Mouse (Mus musculus): ENCODE data around the gene Ms4a10. TPM values are rescaled to one million over a fixed set of nuclear protein-coding genes. Genes with fewer than 3 reads are reported as not detected.
A peak's percentile ranks its signal among the peaks of the same experiment; 100 is the strongest.

The Ms4a10 gene
- 10 to 100 TPM in 1 of 2 experiments, under 1 TPM in 1; 0.51 to 25.4 TPM for total RNA-seq (2021)
- long read RNA-seq, experiment 1, result 0 reads
- long read RNA-seq, experiment 2, partial matches to known transcripts, result 9 of 29 reads
- long read RNA-seq, experiment 2, other reads (novel, unspliced or antisense), result 18 of 29 reads

DNA sequence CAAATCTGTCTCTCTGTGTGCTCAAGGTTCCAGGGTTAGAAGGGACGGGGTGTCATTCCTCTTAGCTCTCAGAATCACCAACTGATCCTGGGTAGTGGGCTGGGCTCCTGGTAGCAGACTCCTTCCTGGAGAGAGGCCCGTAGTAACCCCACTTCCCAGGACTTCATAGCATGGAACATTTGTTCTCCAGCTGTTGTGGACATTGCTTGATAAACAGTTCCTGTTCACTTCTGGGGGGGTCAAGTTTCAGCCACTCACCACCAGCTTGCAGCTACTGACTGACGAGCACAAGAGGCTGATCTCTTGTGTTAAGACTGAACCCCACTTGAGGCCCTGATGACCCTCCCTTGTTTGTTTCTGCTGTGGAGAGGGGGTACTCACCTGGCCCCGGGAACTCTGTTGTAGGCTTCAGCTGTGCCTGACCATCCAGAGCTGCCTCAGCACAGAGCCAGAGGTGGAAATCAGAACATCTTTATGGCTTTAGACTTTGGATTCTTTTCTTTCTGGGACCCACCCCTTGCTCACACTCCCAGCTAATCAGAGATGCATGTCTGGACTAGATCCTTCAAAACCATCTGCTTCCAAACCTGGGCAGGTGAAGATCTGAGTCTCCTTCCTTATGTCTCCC, at the start of gene Ms4a10:
Gene Ms4a10 (minus strand): TSS at position 433 of the 628 bp plus-strand sequence.
- DNase-seq (ENCODE audit: low spot score in 2 of 2), result no peak

DNA sequence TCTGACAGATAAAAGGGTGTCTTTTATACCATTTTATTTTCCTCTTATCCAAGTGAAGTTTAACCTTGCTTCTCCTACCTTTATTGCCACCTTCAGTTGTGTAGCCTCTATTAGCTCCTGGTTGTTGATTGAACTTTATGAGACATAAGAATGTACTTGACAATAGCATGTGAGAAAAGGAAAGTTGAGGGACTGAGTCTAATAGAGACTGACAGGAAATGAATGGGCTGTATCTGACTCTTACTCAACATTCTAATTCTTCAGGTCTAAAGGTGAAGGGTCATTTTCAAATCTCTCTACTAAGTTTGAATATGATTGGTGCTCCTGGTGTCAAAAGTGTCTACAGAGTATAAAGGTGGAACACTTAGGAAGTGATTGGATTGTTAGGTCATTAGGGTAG, 47.9 kb upstream of the Ms4a10 start:
- DNase-seq (ENCODE audit: low spot score in 2 of 2), result no peak

DNA sequence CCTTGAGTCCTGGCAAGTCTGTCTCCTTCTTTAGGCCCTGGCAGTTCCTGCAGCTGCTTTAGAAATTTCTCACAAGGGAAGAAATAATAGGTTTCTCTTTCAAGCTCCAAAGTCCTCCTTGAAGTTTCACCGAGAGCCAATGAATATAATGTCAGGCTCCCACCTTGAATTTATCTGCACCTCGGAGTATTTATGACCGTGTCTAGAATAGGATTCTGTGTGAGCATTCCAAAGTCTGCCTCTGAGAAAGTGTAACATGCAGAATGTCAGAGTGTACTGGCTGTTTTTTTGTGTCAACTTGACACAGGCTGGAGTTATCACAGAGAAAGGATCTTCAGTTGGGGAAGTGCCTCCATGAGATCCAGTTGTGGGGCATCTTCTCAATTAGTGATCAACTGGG, 43.4 kb upstream of the Ms4a10 start, which contains the start of gene Ms4a18:
Gene Ms4a18 (minus strand): TSS at position 141 of the 400 bp plus-strand sequence.
- DNase-seq (ENCODE audit: low spot score in 2 of 2), result no peak

DNA sequence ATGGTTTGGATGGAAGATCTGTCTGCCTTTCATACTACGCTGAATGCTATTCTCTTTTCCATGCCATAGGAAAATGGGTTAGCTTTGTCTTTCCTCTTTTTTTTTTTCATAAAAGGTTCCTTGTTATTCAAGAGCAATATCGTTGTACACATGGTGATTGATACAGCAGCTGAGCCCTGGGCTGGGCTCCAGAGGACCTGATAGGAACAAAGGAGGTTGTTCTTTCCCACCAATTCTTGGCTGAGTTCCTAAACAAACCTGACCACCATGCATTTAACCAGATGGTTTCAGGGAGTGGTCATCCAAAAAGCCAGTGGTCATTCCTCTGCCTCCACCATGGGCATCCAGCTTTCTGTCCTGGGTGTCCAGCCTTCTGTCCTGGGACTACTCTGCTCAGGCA, 42.8 kb upstream of the Ms4a10 start:
- DNase-seq (ENCODE audit: low spot score in 2 of 2), result no peak

DNA sequence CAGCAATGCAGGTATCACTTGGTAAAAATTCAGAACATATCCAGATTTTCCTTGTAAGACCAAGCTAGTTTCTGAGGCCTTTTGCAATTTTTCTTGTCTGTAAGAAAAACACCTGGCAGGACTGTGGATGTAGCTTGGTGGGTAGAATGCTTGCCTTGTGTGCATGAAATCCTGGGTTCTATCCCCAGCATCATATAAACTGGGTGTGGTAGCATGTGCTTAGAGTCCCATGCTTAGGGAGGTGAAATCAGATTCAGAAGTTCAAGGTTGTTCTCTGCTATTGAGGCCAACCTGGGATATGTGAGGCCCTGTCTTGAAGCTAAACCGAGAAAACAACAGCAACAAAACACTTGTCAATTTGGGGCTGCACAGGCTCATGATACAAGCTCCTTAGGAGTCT, 41.5 kb upstream of the Ms4a10 start:
- no peak for DNase-seq (ENCODE audit: low spot score in 2 of 2)

DNA sequence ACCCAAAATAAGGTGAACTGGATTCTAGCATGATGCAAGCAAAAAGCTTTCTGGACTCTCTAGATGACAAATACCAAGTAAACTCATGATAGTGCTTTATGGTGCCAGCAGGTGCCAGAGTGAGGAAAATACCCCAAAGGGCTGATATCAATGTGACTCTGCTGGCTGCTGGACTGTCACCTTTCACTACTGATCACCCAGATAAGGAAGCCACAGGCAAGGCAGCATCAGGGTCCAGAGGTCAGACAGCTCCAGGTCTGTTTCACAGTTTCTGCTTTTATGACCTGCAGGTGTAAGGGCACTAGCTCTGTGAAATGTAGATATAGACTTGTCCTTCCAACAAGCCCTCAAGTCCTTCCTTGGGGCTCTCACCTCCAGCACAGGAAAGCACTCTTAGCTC, 41.0 kb upstream of the Ms4a10 start:
- DNase-seq (ENCODE audit: low spot score in 2 of 2), result no peak

DNA sequence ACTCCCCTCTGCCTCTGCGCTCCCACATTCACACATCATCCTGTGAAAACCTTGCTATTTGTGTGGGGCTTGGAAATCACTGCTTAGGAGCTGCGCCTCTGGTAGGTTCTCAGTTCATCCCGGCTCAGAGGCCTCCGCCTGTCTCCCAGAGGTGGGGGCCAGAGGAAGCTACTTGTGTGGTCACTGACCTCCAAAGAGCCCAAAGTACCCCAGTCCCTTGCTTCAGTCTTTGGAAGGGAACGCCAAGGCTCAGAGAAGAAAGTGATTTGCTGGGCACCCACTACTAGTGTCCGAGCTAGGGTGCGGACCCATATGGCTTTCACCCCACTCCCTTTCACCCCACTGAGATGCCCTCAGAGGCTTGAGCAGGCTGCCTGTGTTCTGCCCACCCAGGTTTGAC, 18.7 kb upstream of the Ms4a10 start, which contains the start of gene Ms4a15:
Gene Ms4a15 (minus strand): TSS at position 101 of the 400 bp plus-strand sequence.
- no peak for DNase-seq (ENCODE audit: low spot score in 2 of 2)

DNA sequence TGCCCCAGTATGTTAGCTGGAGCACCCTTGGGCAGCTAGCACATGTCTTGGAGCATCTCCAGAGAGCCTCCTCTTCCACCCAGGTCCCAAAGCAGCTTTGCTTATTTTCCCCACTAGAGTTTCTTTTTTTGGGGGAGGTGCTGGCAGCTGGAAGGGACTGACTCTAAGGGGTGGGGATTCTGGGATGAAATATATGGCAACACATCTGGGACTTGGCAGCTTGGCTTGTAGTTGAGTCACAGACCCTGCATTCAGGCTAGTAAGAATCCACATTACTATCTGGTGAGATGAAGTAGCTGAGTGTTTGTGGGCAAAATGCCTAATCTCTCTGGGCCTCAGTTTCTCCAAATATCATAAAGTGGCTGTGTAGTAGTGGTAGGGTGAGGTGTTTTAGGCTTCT, 17.4 kb upstream of the Ms4a10 start:
- no peak for DNase-seq (ENCODE audit: low spot score in 2 of 2)

DNA sequence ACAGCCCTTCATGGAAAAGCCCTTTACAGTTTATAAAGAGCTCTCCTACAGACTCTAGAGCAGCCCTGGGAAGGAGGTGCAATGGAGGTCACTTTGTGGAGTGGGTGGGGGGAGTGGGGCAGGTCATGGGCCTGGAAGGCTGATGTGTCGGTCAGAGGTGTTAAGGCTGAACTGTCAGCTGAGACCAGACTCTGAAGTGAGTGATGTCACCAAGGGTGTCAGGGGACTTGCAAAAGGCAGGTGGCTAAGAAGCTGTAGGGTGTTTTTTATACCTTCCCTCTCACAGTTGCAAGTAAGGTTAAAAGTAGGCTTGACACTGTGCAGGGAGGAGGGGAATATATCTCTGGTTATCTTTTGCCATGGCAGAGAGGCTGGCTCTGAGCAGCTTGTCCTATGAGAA, 16.3 kb upstream of the Ms4a10 start:
- DNase-seq (ENCODE audit: low spot score in 2 of 2), result no peak

DNA sequence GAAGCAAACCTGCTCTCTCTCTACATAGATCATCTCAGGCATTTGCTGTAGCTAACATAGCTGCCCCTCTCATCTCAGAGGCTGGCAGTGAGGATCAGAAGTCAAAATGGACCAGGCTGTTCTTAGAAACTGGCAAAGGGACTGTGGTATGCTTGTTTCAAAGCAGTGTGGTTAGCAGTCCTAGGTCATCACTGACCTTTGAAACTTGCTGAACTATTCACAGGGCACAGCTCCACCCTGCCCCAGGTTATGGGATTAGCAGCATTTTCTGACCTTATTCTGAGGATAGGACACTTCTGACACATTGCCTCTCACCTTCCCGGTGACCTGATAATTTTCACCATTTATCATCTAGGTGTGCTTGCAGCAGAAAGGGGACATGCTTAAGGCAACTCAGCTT, 14.1 kb upstream of the Ms4a10 start:
- no peak for DNase-seq (ENCODE audit: low spot score in 2 of 2)

DNA sequence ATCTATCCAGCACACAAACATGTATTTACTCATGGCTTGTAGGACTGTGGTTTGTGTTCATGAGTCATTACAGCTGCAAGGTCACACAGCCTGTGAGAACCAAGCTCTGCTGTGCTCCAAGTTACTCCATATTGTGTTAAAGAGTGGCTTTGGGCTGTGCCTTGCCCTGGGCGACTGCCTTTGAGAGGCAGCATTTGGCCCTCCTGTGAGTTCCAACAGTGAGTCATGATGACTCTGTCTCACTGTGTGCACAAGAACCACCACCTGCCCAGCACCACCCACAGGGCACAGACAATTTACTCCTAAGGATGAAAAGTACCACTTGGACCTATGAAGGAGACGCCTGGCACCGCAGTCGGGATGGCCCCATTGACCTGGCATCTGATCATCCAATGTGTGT, 11.4 kb upstream of the Ms4a10 start:
- DNase-seq (ENCODE audit: low spot score in 2 of 2), result no peak

DNA sequence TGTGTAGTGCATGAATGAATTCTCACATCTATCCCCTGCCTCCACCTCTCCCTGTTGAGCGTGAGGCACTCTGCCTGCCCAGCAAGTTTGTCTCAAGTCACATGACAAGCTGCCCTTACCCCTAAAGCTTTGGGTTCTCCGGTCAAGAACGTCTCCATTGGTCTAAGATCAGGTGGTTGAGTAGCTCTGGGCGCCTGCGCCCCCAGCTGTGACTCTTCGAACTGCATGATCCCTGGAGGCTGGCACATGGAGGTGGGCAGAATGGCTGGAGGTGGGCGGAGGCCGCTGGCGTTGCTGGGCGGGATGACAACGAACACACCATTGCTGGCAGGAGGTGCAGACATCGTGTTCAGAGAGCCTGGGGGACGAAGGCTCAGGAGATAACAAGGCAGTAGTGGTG, 10.1 kb upstream of the Ms4a10 start:
- DNase-seq (ENCODE audit: low spot score in 2 of 2), result no peak

DNA sequence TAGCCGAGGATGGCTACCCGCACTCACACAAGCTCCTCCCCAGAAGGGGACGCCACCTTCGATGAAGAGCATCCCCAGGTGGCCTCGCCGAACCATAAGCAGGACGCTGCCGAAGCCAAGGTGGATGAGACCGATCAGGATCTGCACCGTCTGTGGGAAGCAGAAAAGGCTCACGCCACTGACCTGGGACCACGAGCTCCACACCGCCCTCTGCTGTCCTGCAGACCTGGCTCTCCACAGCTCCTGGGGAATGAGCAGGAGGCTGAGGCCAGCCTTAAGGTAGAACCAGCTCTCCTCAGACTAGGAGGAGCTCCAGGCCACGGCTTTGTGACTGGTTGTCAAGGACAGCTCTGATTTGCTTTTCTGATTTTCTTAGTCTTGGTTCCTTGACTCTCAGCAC, 8.7 kb upstream of the Ms4a10 start:
- DNase-seq (ENCODE audit: low spot score in 2 of 2), result peak in 1 of 2 experiments; percentile 60

DNA sequence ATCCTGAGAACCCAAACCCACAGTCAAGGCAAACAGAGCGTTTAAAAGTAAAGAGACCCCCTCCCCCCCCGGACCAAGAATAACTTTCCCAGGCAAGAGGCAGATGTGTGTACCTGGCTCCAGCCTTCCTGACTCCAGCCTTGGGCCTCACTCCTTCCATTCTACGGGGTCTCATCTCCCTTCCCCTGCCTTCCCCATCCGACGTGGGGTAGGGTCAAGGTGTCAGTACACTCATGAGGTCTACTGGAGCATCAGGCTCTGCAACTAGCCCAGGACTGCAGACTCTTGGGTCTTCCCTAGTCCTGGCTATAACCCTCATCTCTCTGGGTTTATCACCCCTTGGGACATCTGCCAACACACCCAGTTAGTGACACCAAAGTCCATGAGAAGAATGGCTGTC, 5.7 kb upstream of the Ms4a10 start:
- DNase-seq (ENCODE audit: low spot score in 2 of 2), result no peak

DNA sequence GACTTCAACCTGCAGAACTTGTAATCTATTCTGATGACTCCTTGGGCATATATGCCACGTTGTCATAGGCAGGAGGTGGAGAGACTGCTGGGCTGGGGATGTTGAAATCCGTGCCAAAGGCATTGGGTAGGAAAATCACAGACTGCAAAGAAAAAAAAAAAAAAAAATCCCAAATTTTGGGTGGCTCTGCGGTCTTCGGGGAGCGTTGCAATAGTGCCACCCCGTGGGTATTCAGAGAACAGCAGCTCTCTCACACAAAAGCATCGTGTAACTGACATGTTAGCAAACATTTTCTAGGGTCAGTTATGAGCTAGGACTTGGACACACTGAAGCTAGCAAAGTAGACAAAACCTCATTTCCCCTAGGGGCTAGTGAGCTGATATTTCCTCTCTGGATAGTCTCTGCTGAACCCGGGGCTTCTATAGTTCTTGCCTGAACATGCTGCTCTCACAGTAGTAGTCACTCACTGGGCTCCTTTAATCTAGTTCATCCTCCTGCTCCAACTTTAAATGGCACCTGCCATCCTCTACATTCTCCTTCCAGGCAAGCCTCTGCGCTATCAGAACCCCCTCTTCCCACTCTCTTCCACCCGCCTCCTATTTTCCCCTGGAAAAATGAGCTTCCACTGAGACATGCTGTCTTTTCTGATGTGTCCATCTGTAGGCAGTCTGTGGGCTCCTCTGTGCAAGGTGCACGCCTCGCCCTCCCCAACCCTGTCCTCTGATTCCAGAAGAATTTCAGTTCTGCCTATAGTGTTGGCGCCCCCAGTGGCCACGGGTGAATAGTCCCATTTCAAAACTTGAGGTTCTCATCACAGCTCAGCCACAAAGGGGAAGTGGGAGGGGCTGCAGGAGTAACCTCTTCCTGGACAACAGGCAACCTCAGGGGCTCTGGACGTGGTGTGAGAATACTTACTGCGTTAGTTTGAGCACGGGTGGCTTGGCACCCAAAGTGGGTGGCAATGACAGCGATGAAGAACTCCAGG, 5.0 kb upstream of the Ms4a10 start:
- peak; percentile 60 to 78 for DNase-seq (ENCODE audit: low spot score in 2 of 2)

DNA sequence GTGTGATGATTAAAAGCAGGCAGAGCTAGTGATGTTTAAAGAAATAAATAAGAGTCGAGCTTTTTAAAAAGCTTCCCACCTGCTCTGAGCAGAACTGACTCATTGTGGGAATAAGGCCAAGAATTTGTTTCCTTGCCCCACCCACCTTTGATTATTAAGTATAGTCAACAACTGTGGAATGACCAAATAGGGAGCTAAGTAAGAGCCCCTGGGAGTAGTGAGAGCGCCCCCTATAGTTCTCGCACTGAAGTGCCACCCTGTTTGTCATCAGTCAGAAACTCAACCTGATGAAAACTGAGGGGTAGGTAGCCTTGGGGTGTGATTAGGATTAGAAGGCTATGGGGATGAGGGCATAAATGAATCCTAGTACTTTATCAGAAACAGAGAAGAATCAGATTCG, 1.8 kb upstream of the Ms4a10 start:
- DNase-seq (ENCODE audit: low spot score in 2 of 2), result no peak

DNA sequence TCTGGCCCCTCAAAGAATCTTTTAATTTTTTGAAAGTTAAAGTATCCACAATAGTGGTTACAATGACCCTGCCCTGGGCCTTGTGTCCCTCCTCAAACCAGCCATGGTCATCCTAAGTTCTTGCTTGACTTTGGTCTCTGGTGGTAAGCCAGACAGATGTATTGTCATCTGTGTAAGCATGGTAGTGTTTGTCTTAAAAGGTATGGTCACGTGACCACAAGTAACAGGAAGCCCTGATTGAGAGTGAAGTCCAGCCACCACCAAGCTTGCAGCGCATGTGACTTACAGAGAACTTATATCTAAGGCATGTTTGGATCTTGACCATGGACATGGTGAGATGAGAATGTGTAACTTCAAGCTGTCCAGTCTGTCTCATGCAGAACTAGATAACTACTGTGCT, 717 bp upstream of the Ms4a10 start:
- DNase-seq (ENCODE audit: low spot score in 2 of 2), result no peak

DNA sequence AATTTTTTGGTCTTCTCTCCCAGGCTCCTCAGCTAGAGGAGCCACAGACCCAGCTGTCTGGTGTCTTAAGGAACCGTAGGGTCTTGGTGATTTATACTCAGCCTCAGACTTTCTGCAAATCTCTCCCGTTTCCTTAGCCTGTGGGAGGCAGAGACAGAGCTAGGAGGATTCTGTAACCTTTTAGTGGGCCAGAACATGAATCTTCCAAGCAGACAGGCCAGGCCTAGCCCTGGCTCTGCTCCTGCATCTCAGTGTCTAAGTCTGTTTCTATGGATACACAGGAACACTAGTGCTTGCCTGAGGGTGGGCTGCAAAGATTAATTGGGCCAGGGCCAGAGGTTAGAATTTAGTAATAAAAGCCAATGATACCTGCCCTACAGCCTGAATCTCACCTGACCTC, 1.3 kb downstream of the Ms4a10 start:
- DNase-seq (ENCODE audit: low spot score in 2 of 2), result no peak

DNA sequence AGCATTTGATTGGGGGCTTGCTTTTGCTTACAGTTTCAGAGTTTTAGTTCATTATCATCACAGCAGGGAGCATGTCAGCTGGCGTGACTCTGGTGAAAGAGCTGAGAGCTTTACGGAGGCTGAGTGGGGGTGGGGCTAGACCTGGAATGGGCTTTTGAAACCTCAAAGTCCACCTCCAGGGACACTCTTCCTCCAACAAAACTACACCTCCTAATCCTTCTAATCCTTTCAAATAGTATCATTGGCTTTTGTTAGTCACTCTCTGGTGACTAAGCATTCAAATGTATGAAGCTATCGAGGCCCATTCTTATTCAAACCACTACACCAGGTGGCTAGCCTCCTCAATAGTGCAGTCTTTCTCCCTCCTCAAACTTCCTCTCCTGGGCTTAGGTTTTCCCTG, 1.8 kb downstream of the Ms4a10 start:
- DNase-seq (ENCODE audit: low spot score in 2 of 2), result no peak

DNA sequence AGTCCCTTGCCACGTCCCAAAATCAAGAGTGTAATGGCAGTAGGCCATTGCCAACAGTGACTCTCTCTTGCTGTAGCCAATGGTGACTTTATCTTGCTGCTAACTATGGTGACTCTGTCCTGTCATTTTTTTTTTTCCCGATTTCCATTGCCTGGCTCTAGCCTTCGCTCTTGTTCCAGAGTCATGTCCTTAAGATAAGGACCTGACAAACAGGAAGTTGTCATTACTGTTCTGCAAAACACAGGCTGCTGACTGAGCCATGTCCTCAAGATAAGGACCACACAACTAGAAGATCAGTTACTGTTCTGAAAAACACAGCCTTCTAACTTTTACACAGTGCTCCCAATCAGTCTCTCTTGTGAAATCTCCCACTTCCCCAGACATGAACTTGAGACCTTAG, 4.0 kb downstream of the Ms4a10 start:
- DNase-seq (ENCODE audit: low spot score in 2 of 2), result no peak

DNA sequence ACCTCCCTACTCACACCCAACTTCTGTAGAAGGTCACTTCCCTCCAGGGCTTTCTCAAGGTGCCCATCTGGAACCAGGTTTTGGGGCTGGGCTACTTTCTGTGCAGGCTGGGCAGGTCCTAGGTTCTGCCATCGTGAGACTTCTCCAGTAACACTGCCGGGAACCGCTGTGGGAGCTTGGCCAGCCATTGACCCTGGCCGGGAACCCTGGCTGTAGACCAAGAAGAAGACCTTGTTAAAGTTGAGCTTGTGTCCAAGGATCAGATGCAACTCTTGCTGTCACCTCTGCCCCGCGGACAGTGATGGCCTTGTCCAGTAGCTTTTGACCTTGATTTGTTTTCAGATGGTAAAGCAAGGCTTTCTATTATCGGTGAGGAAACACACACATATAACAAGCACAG, 5.9 kb downstream of the Ms4a10 start:
- peak in 1 of 2 experiments; percentile 69 for DNase-seq (ENCODE audit: low spot score in 2 of 2)

DNA sequence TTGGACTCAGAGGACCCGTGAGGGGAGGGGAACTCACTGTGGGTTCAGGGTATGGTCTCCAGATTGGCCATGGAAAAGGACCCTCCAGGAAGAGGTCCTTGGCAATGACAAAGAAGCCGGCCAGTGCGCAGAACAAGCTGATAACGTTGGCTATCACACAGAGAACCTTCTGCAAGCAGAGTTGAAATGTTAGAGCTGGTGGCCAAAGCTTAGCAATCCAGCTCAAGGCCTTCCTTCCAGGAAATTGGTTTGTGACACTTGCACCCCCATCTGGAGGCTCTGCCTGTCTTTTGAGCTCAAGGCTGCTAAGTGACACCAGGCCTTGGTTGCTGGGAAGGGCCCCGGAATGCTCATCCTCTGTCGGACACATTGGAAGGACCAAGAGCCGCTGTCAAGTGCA, 8.7 kb downstream of the Ms4a10 start:
- DNase-seq (ENCODE audit: low spot score in 2 of 2), result no peak
